Mouse (Mus musculus) liver (tissue): ENCODE data around the gene Neil1.

Experiments used
- DNase-seq: peaks from one replicate; pipeline ENCODE4 v3.0.0-alpha.2; 2020; ENCODE audit warnings: mixed read lengths

Neil1 gene

DNA sequence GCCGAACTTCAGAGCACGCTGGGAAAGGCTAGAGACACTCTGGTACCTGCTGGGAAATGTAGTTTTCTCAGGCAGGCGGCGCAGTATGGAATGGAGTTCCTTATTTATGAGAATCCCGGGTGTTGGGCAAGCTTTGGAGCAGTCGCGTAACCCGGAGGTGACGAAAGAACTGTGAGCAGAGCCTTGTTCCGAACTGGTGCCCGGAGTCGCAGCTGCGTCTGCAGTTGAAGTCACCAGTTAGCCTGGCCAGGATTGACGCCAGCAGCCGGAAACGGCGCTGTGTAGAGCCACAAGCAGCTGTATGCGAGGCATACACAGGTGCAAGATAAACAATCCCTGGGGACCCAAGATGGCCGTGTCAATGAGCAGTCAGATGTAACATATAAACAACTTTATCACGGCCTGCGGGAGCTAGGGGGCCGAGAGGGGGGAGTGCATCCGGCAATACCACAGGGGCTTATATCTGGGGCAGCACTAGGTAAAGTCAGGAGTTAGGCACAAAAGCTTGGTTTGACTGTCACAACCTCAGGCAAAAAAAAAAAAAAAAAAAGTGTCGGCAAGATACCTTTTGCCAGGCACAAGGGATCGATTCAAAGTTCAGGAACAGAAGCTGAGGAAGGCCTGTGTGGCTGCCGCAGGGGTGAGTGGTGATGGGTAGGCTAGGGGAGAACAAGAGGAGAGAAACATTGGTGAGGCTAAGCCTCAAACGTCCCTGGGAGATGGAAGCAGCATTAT is at the start of gene Neil1:
Gene Neil1, minus strand, starts transcription at position 162 of the 735 bp plus-strand sequence.
- peak; percentile 73 for DNase-seq

DNA sequence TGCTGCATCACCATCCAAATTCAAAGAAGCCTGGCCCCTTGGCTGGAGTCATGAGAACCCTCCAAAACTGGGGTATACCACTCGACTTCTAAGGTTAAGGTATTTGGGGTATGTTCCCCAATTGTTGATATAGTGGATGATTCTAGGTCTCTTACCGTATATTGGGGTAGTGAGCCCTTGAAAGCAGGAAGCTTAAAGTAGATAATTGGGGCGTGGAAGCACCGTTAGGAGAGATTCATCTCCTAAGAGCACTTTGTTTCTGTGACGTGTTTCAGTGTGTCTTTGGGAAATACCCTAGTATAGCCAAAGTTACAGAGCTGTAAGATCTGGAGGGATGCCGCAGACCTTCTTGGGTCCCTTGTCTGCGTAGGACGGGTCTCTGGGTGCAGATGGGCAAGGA is 49.3 kb upstream of the Neil1 start:
- DNase-seq = no peak

DNA sequence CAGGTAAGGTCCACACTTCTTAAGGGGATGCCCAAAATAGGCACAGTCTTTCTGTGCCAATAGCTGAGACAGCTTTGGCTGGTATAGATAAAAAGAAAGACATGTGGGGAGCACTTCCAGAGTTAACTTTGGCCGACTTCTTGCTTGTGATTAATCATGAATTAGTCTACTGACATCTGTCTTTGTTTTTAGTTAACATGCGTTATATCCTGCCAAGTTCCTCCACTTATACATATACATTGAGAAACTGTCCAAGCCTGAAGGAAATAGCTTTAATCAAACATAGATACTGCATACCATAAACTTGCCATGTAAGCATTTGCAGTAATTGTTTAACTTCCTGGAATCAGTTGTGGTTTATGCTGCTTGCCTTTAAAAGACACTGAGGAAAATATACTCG is 48.6 kb upstream of the Neil1 start:
- DNase-seq = no peak

DNA sequence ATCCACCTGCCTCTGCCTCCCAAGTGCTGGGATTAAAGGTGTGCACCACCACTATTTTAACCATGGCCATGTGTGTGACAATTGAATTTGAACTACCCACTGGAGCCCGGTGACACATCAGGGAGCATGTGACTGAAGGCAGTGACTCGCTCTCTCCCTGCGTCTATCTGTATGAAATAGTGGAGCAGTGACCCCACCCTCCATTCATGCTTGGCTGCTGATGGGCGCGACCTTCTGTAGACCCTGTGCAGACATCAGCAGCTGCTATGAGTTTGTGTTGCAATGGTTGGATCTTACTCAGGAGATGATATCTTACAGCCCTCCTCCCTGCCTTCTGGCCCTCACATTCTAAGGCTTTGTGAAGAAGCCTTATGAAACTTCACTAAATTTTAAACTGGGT is 20.3 kb upstream of the Neil1 start:
- DNase-seq = no peak

DNA sequence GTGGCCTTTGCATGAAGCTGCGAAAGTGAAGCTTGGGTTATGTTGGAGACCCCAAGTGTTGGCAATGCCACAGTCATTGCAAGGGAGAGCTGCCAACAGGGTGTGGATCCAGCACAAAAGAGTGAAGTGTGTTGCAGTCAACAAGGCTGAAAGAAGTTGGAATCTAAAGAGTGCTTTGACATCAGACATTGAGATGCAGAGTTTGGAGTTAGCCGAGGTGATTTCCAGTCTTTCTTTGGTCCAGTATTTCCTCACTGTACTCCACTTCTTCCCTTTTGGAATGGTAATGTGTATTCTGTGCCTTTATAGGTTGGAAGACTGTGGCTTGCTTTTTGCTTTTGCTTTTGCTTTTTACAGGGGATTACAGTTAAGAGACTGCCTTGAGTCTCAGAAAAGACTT is 18.1 kb upstream of the Neil1 start:
- DNase-seq = no peak

DNA sequence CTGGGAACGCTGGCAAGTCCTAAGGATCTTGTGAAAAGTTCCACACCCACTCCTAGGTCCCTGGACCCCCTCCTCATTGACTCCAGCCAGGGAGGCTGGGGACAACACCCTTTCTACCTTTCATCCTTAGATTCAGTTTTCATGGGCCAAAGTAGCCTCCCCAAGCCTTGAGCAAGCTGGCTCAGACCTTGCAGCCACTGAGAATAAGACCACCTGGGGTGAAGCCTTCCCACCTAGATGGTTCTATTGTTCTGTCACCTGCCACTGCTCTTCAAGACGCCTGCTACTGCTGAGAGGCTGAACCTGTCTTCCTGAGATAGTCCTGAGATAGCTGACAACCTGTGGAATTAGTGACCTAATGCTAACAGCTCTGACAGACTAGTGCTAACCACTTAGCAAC is 15.0 kb upstream of the Neil1 start:
- DNase-seq = no peak

DNA sequence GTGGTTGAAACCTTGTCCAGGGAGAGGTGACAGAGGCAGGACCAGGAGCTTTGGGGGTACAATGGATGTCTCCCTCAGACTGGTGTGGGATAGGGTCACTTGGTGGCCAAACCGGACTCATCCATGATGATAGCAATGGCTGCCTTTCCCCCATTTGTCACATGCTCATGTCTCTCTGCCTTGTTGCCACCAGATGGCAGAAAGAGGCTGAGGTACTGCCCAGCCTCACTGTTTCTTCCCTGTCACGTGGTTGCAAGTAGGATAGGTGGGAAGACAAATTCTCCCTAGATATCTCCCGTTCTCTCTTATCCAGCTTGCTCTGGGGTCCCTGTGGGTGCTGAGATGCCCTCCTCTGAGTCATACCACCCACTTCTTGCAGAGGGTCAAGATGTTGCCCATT is 14.4 kb upstream of the Neil1 start:
- DNase-seq = no peak

DNA sequence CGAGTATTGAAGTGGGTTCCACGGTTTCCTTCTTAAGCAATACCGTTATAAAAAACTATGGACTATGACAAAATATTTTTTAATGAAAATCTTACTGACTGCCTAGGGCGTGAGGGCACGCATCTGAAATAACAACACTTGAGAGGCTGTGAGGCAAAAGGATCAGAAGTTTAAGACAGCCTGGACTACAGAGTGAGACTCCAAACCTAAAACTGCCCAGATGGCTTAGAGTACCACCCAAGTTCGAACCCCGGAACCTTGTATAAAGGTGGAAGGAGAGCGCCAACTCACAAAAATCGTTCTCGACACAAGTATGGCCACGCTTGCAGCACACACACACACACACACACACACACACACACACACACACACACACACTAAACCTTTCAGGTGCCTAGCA is 10.4 kb upstream of the Neil1 start:
- DNase-seq = no peak

DNA sequence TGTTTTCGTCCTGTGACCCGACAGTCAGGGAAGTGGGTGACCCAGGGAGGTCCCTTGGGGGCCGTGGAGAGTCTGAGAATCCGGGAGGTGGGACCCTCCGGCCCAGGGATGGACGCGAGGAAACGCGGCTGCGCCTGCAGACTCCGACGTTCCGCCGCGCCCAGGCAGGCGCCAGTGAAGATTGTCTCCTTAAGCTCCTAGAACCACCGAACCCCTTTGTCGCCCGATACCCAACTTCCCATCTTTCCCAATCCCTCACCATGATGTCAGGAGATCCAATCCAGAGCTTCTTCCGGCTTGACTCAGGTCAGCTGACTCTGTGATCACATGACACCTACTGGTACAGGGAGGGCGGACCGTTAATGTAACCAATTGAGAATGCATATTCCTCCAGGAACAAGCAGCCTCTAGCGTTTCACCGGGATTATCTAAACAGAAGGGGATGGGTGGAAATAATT is 9.9 kb upstream of the Neil1 start, which contains the start of gene Commd4:
Gene Commd4, minus strand, starts transcription at position 319 of the 458 bp plus-strand sequence.
- peak; percentile 90 for DNase-seq

DNA sequence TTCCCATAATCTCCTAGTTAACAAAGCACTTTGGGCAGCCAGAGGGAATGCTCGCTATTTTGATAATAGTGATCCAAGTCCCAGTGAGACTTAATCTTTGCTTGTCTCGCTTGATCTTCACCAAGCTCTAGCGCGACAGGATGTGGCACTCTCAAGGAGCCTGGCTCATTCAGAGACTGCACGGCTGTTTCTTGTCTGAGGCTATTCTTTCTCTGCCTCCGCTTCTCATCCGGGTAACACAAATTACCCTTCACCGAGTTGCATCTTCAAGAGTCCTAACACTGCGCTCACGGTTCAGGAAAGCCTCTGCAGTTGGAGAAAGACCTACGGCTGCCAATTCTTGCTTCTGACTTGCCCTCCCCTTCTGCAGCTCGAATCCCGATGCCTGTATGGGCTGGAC is 9.4 kb upstream of the Neil1 start:
- DNase-seq = no peak

DNA sequence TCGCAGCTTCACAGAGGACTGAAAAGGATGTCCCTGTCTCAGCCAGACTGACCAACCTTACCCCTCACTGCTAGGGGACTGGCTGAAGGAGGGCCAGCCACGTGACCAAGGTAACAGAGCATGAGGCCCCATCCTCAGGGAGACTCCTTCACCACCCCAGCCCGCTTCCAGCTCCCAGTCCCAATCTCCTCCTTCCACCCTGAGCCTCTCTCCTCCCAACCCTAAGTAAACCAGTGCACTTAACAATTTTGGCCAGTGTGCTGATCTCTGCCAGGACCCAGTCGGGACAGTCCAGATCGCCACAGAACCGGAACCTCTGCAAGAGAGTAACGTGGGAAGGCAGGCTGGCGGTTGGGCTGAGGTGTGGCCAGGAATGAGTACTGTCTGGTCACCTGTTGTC is 8.7 kb upstream of the Neil1 start:
- DNase-seq = no peak

DNA sequence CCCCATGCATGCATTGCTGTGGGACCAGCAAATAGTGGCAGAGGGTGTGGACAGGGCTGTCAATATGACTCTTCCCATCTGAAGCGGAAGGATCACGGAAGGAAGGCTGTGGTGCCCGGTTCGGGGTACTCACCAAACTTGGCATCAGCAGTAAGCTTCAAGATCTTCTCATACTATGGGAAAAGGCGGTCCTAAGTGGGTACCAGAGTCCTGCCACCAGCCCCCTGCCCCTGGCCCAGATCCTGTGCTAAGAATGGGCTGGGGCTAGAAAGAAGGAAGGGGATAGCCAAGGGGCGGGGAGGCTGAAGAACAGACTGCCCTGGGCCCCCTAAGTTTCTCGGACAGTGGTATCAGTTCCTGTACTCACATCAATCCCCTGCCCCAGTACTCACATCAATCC is 8.3 kb upstream of the Neil1 start:
- DNase-seq = no peak

DNA sequence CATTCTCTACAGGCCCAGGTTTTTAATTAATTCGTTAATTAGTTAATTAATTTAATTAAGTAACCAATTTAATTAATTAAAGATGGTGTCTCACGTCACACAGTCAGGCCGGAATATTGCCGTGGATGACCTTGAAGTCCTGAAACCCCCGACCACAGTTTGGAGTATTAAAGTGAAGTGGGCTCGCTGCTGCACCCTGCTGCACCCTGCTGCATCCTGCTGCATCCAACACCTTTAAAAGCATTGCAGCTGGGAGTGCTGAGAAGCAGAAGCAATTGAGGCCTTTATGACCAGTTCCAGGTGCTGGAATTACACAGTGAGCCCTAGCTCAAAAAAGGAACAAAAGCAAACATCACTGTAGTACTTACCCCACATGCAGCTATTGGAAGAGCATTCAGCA is 4.2 kb upstream of the Neil1 start:
- DNase-seq = no peak

DNA sequence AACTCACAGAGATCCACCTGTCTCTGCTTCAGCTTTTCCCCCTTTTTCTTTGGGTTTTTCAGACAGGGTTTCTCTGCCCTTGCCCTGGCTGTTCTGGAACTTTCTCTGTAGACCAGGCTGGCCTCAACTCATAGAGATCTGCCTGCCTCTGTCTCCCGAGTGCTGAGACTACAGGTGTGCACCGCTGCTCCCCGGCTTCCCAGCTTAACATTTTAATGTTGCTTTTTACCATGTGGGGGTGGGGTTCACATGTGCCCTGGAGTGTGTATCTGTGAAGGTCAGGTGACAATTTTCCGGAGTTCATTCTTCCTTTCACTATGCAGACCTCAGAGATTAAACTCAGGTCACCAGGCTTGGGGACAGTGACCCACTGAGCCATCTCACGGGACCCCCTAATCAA is 2.1 kb upstream of the Neil1 start:
- DNase-seq = no peak

DNA sequence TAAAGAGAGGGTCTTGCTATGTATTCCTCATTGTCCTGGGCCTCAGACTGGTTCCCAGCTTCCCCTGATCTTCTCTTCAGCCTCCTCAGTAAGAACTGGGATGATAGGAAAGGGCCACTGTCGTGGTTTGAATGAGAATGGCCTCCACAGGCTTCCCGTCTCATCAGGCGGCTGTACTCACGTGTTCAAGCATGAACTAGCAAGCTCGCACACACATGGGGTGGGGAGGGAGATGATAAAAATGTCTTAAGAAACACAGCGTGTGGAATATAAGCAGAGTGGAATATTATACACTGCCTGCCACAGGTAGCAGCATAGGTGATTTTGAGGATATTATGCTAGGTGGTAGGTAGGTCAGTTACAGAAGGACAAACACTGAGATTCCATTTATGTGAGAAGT is 916 bp upstream of the Neil1 start:
- no peak for DNase-seq

DNA sequence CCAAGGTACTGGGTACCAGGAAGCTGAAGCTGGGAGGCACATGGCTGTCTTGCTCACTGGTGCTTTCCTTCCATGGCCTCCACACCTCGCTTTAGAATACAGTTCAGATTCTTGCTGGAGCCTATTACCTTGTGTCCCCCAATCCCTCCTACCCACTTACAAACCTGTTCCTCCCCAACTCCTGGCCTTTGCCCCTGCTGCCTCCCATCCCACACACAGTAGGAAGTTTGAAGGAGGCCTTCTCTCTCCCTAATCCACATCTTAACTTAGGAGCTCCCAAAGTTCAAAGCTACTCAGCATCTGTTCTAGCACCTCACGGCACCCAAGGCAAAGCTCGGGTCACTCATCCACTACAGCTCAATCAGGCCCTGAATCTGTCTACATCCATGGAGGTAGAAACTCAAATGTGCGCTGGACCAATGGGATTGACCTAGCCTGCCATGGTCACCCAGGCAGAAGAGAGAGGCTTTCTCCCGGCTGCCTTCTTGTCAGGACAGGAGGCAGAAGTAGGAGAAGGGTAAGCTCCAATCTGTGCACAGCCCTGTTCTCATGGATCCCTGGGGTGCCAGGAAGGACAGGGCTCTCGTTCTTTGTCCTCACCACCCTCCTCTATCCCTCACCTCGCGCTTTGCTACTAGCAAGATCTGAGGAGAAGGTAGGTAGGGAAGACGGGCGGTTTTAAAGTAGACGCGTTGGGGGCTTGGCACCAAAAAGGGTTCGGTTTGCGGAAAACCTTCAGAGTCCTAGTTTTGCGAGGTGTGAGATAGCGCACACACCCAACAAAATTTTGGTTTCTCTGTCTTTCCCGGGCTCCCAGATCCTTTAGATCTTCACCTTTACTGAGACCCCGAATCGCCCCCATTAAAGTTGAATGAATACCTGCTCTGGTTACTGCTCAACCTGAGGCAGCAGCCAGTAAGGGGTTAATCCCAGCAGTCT is 631 bp downstream of the Neil1 start:
- no peak for DNase-seq

DNA sequence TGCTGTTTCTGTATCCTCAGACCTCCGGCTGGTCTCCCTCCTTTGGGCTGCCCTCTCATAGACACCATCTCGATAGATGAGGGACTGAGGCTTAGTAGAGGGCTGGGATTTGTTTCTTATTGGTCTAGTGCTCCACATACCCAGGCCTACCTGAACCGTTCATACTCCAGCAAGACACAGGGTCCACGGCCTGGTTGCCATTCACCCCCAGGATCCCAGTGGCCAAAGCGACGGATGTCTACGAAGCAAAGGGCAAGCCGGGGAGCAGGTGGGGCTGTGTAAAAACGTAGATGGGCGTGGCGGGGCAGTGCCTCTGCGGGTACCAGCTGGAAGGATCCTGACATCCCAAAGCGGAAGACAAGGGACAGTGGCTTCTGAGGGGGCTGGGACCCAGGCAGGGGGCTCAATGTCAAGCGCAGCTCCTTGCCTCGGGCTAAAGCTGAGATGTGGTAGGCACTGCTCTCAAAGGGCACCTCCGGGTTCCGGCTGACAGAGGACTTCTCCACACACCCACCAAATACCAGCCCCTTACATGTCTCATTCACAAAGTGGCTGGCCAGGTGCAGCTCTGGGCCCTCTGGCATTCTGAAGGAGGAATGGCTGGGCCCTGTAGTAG is 1.5 kb downstream of the Neil1 start:
- no peak for DNase-seq

DNA sequence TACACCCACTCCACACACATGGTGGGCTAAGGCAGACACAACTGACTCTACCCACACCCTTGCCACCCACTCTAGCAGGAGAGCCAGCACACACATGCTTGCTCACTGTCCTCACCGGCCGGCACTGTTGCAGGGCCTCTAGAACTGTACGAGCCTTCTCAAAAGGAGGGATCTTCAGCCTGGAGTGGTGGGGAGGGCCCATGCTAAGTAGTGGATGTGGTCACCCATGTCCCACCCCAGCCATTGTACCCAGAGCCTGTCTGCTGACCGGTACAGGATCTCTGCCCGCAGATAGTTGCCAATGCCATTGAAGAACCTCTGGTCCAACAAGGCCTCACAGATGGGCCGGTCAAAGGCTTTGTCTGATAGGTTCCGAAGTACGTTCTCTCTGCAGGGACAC is 3.3 kb downstream of the Neil1 start:
- no peak for DNase-seq

DNA sequence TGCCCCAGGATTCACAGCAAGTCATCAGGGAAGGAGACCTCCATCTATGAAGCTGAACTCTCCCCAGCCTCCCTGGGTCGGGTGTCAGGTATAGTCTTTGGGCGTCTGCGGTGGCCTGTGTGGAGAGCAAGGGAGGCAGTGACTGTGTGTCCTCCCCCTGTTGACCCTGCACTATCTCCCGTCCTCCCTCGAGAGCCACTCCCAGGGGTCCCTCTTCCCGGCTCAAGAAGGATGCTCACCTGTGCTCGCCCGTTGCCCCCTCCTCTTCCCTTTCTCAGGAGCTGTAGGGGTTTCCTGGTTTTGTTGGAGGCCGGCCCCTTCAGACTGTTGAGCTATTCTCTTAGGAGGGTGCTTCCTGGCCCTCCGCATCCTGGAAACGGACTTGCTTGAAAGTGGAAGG is 4.9 kb downstream of the Neil1 start:
- DNase-seq = no peak

DNA sequence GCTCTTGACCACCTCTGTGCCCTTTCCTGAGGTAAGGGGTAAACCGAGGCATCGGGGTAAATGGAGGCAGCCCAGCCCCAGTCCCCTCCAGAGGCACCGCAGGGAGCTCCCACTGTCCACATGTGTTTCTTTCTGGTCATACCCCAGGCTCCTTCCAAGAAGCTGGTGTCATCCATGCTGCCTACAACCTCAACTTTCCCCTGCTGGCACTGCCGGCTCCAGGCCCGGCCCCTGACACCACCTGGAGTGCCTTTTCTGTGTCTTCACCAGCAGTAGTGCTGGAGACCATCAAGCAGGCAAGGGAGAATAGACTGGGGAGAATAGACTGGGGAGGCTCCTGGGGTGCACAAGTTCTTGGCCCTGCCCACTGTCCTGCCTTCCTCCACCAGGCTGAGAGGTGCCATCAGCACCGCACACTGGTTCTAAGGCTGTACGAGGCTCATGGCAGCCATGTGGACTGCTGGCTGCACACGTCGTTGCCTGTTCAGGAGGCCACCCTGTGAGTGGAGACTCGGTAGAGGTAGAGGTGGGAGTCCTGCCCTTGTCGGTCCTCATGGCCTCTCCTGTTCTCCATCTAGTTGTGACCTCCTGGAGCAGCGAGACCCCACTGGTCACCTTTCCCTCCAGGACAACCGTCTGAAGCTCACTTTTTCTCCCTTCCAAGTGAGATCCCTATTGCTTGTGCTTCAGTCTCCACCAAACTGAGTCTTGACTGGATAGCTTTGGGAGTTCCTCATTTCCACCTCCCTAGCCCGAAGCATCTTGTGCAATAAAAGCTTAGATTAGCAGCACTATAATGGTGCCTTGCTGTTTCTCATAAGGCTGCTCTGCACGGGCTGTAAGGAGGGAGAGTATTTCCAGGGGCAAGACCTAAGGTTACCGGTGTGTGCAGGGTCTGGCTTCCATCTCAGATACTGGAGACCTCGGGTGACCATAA is 6.4 kb downstream of the Neil1 start:
- no peak for DNase-seq

DNA sequence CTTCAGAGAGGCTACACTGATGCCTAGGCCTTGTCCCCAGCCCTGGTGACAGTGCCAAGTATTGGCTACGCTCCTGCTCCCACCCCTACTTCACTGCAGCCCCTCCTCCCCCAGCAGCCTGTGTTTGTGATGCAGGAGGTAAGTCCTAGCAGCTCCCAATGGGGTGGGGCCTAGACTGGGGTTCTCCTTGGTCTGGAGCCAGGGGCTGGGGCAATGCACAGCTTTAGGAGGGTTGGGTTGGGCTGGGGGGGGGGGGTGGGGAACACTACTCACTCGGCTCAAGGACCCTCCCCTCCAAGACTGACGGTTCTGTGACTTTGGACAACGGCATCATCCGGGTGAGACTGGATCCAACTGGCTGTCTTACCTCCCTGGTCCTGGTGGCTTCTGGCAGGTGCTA is 8.5 kb downstream of the Neil1 start:
- no peak for DNase-seq

DNA sequence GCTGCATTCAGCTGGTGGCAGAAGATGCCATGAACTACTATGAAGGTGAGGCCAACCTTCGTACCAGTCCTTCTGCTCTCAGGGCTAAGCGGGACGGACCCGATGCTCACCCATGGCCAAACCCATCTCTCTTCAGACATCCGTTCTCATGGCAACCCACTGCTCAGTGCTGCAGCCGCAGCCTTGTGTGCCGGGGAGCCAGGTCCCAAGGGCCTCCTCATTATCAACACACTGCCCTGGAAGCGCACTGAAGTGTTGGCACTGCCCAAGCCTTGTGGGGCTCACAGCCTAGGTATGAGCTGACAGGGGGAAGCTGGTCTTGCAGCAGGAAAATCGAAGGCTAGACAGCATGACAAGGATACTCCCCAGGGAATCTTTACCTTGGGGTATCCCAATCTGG is 9.0 kb downstream of the Neil1 start:
- no peak for DNase-seq

DNA sequence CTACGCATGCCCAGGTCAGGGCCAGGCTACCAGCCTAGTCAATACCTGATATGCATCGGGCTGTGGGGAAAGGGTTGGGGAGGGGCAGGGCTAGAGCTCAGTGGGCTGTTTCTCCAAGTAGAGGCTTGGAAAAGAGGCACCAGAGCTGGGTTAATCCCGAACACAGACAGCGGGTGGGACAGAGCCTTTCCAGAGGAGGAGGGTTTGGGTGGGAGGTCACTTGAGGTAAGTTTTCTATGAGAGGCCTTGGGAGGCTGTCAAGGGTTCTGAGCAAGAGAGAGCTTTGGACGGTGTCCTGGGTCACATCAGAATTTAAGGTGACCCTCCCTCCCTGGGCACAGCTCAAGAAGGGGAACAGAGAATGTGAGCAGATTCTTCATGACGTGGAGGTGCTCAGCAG is 9.6 kb downstream of the Neil1 start:
- DNase-seq = no peak
